Mouse (Mus musculus) kidney, postnatal 36 days (tissue): Measurements from ENCODE around the gene Ccdc73.

Experiments used
- DNase-seq, 2 experiments: peaks; one replicate each; pipeline ENCODE4 v3.0.0; 2021 to 2022; ENCODE audit warnings: mixed read lengths in 2 of 2

Ccdc73 gene

DNA sequence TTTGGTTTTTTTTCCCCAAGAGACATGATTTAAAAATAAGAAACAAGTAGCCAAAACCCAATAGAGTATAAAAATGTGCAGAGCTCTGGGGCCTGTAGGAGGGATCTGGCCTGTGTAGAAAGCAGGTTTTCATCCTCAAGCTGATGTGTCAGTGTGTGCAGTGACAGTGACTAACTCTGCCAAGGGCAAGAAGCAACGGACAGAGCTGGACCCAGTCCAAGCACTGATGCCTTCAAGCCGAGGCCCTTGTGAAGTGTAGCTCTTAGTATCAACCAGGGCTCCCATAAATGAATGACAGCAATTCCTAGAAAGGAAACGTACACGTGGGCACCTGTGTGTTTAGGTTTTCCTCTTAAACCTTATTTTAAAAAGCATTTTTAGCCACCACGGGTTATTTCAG, 161.2 kb downstream of the Ccdc73 start:
- DNase-seq, result peak in 1 of 2 experiments; percentile 18

DNA sequence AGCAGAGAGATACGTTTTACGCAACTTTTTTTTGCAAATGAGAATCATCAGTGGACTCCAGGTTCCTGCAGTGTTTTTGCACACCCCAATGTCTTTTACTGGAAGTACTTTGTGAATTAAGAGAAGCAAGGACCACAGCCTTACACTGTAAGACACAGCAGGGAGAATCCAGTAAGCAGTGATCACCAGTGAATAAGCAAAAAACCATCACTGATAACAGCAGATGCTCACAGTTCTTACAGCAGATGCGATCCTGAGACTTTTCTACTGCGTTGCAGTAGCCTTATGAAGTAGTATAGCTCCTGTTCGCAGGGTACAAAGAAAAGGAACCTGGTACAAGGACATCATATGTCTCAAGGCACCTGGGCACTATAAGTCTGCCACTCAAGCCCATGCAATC, 162.9 kb downstream of the Ccdc73 start:
- no peak for DNase-seq

DNA sequence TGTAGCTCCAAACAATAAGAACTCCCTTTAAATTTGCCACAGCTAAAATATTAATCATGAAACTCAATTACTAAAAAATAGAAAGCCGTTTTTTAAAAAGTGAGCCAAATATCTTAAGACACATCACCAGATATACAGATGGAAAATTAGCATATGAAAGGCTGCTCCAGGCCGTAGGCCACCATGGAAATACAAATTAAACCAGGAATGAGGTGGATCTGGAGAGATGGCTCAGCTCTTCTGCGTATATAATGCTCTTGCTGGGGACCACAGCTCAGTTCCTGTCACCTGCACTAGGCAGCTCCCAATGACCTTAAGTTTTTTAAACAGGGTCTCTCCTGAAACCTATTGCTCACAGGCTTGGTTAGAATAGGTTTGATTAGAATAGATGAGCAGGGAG, 166.5 kb downstream of the Ccdc73 start:
- no peak for DNase-seq

DNA sequence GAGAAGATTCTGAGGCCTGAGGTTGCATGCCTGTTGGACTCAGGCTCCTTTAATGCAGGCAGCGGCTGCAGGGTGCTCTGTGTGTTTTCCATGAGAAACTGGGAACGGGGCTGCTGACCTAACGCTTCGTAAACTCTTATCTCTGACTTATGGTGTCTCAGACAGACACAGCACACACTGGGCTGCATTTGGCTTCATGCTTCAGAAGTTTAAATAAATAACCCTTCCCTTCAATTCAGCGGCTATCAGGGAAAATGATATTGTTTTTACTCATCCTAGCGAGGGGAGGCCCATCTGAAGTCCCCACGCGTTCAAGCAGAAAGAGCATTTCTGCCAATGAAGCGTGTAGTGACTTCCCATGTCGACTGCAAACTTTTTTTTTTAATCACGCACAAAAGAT, 168.4 kb downstream of the Ccdc73 start:
- no peak for DNase-seq

DNA sequence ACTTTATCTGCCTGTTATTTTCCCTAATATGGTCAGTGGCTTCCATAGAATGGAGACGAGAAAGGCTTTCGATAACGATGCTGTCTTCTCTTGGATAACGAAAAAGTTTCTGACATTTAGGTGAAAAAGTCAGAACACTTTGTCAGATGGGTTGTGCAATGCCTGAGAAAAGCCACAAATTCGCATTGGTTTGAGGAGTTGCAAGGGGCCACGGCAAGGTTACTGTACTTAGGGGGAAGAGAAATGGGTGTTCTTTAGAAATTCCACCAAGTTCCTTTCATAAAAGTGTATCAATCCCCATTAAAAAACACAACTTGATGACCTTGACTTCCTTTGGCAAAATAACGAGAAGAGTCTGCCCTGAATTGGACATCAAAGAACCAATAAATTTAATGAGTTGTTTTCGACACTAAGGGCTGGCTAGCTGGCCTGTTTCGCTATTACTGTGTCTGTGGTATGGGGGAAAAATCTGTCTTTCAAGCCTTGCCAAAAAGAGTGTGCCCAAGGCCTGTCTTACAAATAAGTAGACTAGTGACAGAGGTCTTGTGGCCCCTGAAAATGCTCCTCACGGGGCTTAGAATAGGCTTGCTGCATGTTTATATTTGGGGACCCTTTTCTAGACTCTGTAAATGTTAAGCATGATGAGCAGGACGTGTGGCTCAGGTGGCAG, 168.9 kb downstream of the Ccdc73 start:
- no peak for DNase-seq

DNA sequence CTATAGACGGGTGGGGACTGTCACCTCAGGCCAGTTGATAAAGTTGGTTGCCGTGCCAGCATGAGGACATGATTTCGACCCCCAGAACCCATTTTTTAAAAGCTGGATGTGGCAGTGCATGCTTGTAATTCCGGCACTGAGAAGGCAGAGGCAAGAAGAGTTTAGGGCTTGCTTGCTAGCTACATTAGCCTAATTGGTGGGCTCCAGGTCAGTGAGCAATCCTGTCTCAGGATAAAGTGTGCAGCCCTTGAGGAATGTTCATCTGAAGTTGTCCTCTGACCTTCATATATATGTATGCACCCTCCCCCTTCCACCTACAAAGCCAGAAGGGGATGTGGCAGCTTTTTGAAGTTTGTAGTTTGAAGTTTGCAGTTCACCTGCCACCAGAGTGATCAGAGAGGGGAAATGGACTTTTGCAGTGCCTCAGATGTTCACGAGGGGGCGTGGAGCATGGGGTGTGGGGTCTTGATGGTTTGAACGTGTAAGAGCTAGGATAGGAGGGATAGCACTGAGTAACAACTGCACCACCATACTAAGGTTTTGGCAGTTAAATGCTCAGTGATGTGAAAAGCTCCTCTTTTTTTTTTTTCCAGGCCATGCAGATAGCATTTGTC, 170.5 kb downstream of the Ccdc73 start:
- DNase-seq, result no peak

DNA sequence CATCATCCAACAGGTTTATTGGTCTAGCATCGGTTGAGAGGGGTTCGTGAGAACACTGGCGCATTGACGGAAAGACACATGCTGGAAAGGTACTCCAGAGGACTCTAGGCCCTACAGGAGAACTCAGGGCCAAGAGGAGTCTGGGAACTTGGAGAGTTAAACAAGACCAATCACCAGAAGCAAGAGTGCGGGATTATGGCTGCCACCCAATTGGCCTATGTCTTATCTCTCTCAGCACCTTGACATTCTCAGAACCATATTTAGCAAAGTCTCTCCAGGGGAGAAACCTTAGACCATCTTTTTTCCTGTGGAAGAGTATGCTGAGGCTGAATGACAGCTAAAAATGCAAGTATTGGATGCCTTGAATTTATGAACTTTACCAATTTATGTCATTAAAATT, 171.3 kb downstream of the Ccdc73 start:
- no peak for DNase-seq

DNA sequence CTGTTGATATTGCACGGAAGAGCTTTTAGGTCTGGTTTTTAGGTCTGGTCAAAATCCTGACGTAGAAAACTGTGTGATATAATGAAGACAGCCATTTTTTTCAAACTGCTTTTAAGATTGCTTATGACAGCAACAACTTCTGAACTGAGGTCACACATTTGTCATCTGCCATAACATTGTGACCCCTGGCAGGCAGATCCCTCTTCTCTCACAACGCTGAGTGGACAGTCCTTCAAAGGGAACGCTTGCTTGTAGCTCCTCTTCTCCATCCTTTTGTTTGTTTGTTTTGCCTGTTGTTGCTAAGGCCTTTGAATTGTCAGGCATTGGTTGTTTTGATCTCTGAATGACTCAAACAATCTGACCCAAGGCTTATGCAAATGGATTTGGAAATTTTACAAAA, 173.3 kb downstream of the Ccdc73 start:
- peak in 1 of 2 experiments; percentile 26 for DNase-seq

DNA sequence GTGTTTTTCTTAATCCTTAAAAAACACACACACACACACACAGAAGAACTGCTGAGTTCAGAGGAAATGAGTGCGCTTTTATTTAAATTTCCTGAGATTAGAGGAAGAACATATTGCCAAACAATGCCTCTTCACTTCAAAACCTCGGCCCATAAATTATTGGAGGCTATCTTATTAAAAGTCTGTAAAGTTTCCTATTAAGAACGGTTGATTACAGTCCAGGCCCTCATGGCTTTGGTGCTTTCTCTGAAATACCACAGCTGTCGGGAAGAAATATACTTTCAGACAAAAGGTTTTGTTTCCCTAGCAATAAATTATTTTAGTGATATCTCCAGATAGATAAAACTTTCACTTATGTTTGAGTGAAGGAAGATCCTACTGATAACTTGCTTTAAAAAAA, 175.5 kb downstream of the Ccdc73 start:
- DNase-seq, result no peak

DNA sequence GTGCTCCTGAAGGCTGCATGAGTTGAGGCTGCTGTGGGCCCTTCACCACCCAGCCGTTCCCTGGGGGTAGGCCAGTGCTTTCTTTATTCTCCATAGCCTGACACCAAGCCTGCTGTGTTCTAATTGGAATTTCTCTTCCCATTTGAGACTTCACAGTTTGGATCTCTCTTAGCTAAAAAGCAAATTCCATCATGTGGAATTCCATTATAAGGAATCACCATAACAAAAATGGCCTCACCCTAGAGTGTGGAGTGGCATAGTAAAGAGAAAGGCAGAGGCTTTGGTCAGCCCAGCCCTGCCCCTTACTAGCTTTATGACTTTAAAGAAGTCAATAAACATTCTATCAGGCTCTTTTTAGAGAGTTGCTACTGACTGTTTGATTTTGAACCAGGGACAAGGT, 180.7 kb downstream of the Ccdc73 start:
- no peak for DNase-seq

DNA sequence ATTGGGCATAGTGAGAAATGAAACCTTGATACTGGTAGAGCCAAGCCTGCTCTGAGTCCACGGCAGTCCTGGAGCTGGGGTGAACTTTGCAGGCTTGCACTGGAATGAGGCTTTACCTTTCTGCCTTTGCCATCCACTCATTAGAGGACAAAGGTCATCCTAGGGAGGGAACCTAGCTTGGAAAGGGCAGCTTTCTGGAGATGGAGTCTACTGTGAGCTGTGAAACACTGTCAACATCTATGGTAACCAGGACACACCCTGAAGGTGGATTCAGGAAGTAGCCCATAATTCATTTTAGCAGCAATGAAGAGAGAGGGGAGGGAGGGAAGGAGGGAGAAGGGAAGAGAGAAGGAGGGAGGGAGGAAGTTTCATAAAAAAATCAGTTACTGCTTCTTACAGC, 187.9 kb downstream of the Ccdc73 start:
- no peak for DNase-seq

DNA sequence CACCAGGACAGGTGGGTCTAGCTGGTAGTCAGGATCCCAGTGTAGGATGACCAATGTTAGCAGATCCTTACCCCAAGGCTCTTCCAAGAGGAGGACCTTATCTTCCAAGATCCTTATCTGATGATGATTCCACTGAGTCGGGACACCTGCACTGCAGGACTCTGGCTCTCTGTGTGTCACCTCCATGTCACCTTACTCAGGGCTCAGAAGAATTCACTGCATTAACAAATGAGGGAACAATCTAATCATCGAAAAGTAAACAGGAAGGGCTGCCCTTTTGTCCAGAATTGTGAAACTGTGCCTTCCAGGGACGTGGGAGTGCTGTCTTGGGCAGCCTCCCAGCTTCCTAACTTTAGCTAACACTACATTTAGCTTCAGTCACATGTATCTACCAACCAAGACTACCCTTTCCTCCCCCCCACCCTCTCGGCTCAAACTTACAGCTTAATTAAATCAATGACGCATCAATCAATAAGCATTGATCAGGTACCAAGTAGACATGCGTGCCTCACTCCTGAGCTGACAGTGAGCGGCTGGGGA, 191.0 kb downstream of the Ccdc73 start:
- peak; percentile 22 to 43 for DNase-seq

DNA sequence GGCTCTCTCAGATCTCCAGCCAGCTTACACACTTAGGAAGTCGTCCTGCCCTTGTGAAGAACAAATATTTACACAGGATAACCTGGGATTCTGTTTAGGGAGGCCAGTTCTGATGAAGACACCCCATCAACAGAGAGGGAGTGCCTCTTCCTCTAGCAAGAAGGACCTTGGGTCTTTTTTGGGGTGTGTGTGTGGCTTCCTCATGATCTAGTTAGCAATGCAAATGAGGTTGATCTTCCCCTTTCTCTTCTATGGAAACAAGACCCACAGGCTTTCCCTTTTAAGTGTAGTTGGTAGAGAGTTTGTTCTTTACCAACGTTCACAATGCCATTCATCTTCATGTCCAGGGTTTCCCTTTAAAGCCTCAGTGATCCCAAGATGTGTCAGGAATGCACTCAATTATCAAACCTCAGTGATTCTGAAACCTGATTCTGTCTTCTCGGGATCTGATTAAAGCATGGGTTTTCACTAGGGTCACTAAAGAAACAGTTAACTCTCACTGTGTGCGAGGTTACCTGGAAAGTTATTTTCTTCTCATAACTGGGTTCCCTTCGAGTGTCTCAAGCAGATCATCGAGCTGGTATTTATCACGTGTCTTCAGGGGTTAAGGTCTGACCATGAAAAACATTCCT, 195.3 kb downstream of the Ccdc73 start:
- peak in 1 of 2 experiments; percentile 20 for DNase-seq
